Mouse (Mus musculus) heart, adult 2 months (tissue): Measurements from ENCODE around the gene Ackr3.

ENCODE experiments used
- CTCF ChIP-seq: fragments of 200-600 bp; IDR thresholded peaks from 2 replicates; pipeline ENCODE4 v1.8.1; 2022; ENCODE audit warnings: antibody characterized with exemption, mild to moderate bottlenecking, moderate library complexity
- POLR2A ChIP-seq: fragments of 200-500 bp; IDR thresholded peaks from 2 replicates; pipeline ENCODE4 v1.6.1; 2011; ENCODE audit warnings: mild to moderate bottlenecking, low read depth, low read length, control low read depth; ENCODE audit not compliant: insufficient read depth

GRCm38 (mm10) chr1:90227684-90228322, 24.0 kb downstream of the Ackr3 start:
- TF ChIP-seq CTCF: no peak
- no peak for TF ChIP-seq POLR2A
